Mouse (Mus musculus) forebrain, embryonic 16.5 days (tissue): ENCODE results near the gene Sav1. TPM values are rescaled to one million over a fixed set of nuclear protein-coding genes. Genes with fewer than 3 reads are reported as not detected.
A peak's percentile ranks its signal among the peaks of the same experiment; 100 is the strongest.

Experiments
- ATAC-seq: fragments of 200-750 bp; cut with Nextera tagmentation; 2 replicates; pipeline ENCODE4 v1.8.0; 2017; ENCODE audit warnings: mild to moderate bottlenecking, moderate library complexity
- H3K27ac ChIP-seq: fragments of 300-500 bp; sonication (generic); 2 replicates; pipeline ENCODE4 v1.5.1; 2014; ENCODE audit warnings: low read length, control low read depth
- H3K27me3 ChIP-seq: fragments of 300-500 bp; sonication (generic); replicated peaks from 2 replicates; pipeline ENCODE4 v1.6.1; 2014; ENCODE audit warnings: low read length; ENCODE audit not compliant: control insufficient read depth, insufficient read depth
- H3K36me3 ChIP-seq: fragments of 300-500 bp; sonication (generic); 2 replicates; pipeline ENCODE4 v1.6.1; 2014; ENCODE audit not compliant: control insufficient read depth, insufficient read depth
- H3K4me1 ChIP-seq: fragments of 300-500 bp; sonication (generic); replicated peaks from 2 replicates; pipeline ENCODE4 v1.6.1; 2014; ENCODE audit warnings: low read length; ENCODE audit not compliant: control insufficient read depth, insufficient read depth
- H3K4me2 ChIP-seq: fragments of 300-500 bp; sonication (generic); 2 replicates; pipeline ENCODE4 v1.6.1; 2014; ENCODE audit warnings: mild to moderate bottlenecking, low read length, control low read depth
- H3K4me3 ChIP-seq: fragments of 300-500 bp; sonication (generic); replicated peaks from 2 replicates; pipeline ENCODE4 v1.5.1; 2014; ENCODE audit warnings: mild to moderate bottlenecking, low read length, control low read depth
- H3K9ac ChIP-seq: fragments of 300-500 bp; sonication (generic); replicated peaks from 2 replicates; pipeline ENCODE4 v1.6.1; 2014; ENCODE audit warnings: low read depth, low read length, control low read depth
- H3K9me3 ChIP-seq: fragments of 300-500 bp; sonication (generic); 2 replicates; pipeline ENCODE4 v1.6.1; 2016; ENCODE audit warnings: low read length; ENCODE audit not compliant: control insufficient read depth
- WGBS: fragments of 180-500 bp; shearing (Covaris S2); extraction: QIAGEN DNeasy Blood & Tissue Kit; methylation state at CpG from one replicate; pipeline ENCODE4 v1.1.7; 2014; 5-methylcytosine and 5-hydroxymethylcytosine counted together
- polyA plus RNA-seq: library from polyadenylated mRNA; unstranded; fragments of >200 nt; fragmentation: Nextera tagmentation; extraction: Ambion mirVana; gene quantifications from 2 replicates; pipeline ENCODE4 v1.2.1, GENCODE M21; 2015

The Sav1 gene
- polyA plus RNA-seq = 1.7 and 3.3 TPM in 2 replicates

GRCm38 (mm10) chr12:69986786-69987497, at the start of gene Sav1:
Gene Sav1 (minus strand): TSS chr12:69987002.
- peak within 1 kb of the TSS; percentile 90 for H3K9ac ChIP-seq
- H3K9me3 ChIP-seq = no peaks in the 10 kb centered on the region
- H3K36me3 ChIP-seq = peaks cover 4% of the 10 kb centered on the region; the same call in 1 of the 2 replicates
- H3K27me3 ChIP-seq = no peaks in the 10 kb centered on the region
- H3K27ac ChIP-seq = peak within 1 kb of the TSS; percentile 67
- under 1% methylated on average over 89 of the region's 102 CpGs for WGBS
- peaks cover 9% of the 10 kb centered on the region for H3K4me1 ChIP-seq
- H3K4me3 ChIP-seq = peak within 1 kb of the TSS; percentile 90
- ATAC-seq = peak; percentile 94
- H3K4me2 ChIP-seq = peak within 1 kb of the TSS; percentile 76

GRCm38 (mm10) chr12:70026233-70026632, 39.4 kb upstream of the Sav1 start:
- no peak overlapping the region for H3K4me3 ChIP-seq
- H3K9ac ChIP-seq = no peak overlapping the region
- no peak overlapping the region for H3K4me2 ChIP-seq
- ATAC-seq = no peak
- H3K27ac ChIP-seq = no peak overlapping the region
- peaks cover 43% of the 10 kb centered on the region for H3K36me3 ChIP-seq
- H3K4me1 ChIP-seq = no peaks in the 10 kb centered on the region
- no peaks in the 10 kb centered on the region for H3K27me3 ChIP-seq
- H3K9me3 ChIP-seq = no peaks in the 10 kb centered on the region

- ATAC-seq = no peak
- Histone ChIP-seq H3K27ac (no peak overlapping the region), H3K4me2 (no peak overlapping the region), H3K27me3 (no peaks in the 10 kb centered on the region), H3K9ac (no peak overlapping the region), H3K9me3 (no peaks in the 10 kb centered on the region), H3K36me3 (peaks cover 42% of the 10 kb centered on the region), H3K4me3 (no peak overlapping the region), H3K4me1 (no peaks in the 10 kb centered on the region)
- 71% methylated on average over 6 of the region's 6 CpGs for WGBS
Measured at GRCm38 (mm10) chr12:70025431-70025830, 38.6 kb upstream of the Sav1 start.

GRCm38 (mm10) chr12:70023580-70023979, 36.8 kb upstream of the Sav1 start:
- Histone ChIP-seq H3K4me3 (no peak overlapping the region), H3K27me3 (no peaks in the 10 kb centered on the region), H3K4me1 (no peaks in the 10 kb centered on the region), H3K36me3 (peaks cover 40% of the 10 kb centered on the region), H3K9me3 (no peaks in the 10 kb centered on the region), H3K4me2 (no peak overlapping the region), H3K27ac (no peak overlapping the region), H3K9ac (no peak overlapping the region)
- 73% methylated on average over 4 of the region's 4 CpGs for WGBS
- no peak for ATAC-seq

GRCm38 (mm10) chr12:70018153-70018552, 31.4 kb upstream of the Sav1 start:
- Histone ChIP-seq H3K4me1 (no peaks in the 10 kb centered on the region), H3K4me2 (no peak overlapping the region), H3K9ac (no peak overlapping the region), H3K27ac (no peak overlapping the region), H3K9me3 (no peaks in the 10 kb centered on the region), H3K4me3 (no peak overlapping the region), H3K36me3 (peaks cover 21% of the 10 kb centered on the region), H3K27me3 (no peaks in the 10 kb centered on the region)
- no peak for ATAC-seq
- WGBS = 86% methylated on average over 4 of the region's 4 CpGs

- H3K4me3 ChIP-seq = no peak overlapping the region
- H3K9me3 ChIP-seq = no peaks in the 10 kb centered on the region
- H3K9ac ChIP-seq = no peak overlapping the region
- no peak overlapping the region for H3K27ac ChIP-seq
- 79% methylated on average over 4 of the region's 4 CpGs for WGBS
- H3K4me1 ChIP-seq = no peaks in the 10 kb centered on the region
- H3K36me3 ChIP-seq = peaks cover 17% of the 10 kb centered on the region
- no peak overlapping the region for H3K4me2 ChIP-seq
- no peaks in the 10 kb centered on the region for H3K27me3 ChIP-seq
- ATAC-seq = no peak
Measured at GRCm38 (mm10) chr12:70015936-70016335, 29.1 kb upstream of the Sav1 start.

DNA sequence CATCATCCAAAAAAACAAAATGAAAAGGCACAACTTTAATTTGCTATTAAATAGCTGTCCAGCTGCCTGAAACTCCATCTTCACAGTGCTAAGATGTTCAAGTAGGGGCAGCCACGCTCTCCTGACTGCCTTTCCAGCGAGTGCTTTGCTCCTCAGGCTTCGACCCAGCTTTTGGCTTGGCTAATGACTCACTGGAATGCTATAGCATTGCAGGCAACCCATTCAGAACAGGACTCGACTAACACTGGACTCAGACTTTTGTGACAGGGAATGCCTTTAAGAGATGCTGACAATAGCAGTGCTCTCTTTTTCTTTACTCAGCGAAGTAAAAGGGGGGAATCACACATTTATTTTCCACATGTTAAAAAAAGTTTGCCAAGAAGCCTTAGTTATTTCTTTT, 24.9 kb upstream of the Sav1 start:
- no peak overlapping the region for H3K9ac ChIP-seq

DNA sequence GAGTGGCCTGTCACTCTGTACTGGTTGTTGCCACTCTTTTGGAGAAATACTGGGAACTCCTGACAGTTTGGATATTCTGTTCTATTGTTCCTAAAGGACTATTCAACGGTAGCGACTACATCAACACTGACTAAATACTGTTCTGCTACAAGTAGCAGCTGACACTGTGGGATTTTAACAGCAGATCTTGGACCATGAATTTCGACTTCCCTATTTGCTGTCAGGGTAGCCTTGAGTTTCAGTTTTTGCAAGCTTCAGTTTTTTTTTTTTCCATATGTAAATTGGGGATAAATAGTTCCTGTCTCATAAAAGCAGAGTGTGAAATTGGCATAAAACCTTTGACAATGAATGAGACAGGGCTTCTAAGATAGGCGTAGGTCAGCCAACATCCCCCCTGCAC, 23.6 kb upstream of the Sav1 start:
- 94% methylated on average over 4 of the region's 4 CpGs for WGBS
- H3K36me3 ChIP-seq = peaks cover 14% of the 10 kb centered on the region
- no peaks in the 10 kb centered on the region for H3K27me3 ChIP-seq
- no peak overlapping the region for H3K27ac ChIP-seq
- H3K4me1 ChIP-seq = no peaks in the 10 kb centered on the region
- no peaks in the 10 kb centered on the region for H3K9me3 ChIP-seq
- no peak overlapping the region for H3K4me2 ChIP-seq
- no peak overlapping the region for H3K9ac ChIP-seq
- ATAC-seq = no peak
- H3K4me3 ChIP-seq = no peak overlapping the region

More for the DNA sequence above, 24.9 kb upstream of the Sav1 start:
- WGBS = 16% methylated on average over 5 of the region's 5 CpGs
- no peaks in the 10 kb centered on the region for H3K27me3 ChIP-seq
- H3K9me3 ChIP-seq = no peaks in the 10 kb centered on the region
- no peak overlapping the region for H3K4me3 ChIP-seq
- peaks cover 14% of the 10 kb centered on the region for H3K36me3 ChIP-seq
- H3K27ac ChIP-seq = no peak overlapping the region
- H3K4me2 ChIP-seq = no peak overlapping the region
- ATAC-seq = no peak
- H3K4me1 ChIP-seq = no peaks in the 10 kb centered on the region

- Histone ChIP-seq H3K27ac (no peak overlapping the region), H3K36me3 (no peaks in the 10 kb centered on the region), H3K4me1 (no peaks in the 10 kb centered on the region), H3K27me3 (no peaks in the 10 kb centered on the region), H3K4me2 (no peak overlapping the region), H3K4me3 (no peak overlapping the region), H3K9ac (no peak overlapping the region), H3K9me3 (no peaks in the 10 kb centered on the region)
- ATAC-seq = no peak
- WGBS = 83% methylated on average over 4 of the region's 4 CpGs
Measured at GRCm38 (mm10) chr12:70005103-70005502, 18.3 kb upstream of the Sav1 start.
